Mouse (Mus musculus) activated CD4-positive, CD25-positive, alpha-beta regulatory T cell (primary cell): Measurements from ENCODE around the gene Mycl. TPM values are rescaled to one million over a fixed set of nuclear protein-coding genes. Genes with fewer than 3 reads are reported as not detected.

Experiments
- polyA plus RNA-seq, 2 experiments: library from polyadenylated mRNA; unstranded; fragments of 100-300 nt; shearing (Covaris generic); gene quantifications; one replicate each; pipeline ENCODE4 v1.2.1; 2017

Gene Mycl
- polyA plus RNA-seq: not detected

DNA sequence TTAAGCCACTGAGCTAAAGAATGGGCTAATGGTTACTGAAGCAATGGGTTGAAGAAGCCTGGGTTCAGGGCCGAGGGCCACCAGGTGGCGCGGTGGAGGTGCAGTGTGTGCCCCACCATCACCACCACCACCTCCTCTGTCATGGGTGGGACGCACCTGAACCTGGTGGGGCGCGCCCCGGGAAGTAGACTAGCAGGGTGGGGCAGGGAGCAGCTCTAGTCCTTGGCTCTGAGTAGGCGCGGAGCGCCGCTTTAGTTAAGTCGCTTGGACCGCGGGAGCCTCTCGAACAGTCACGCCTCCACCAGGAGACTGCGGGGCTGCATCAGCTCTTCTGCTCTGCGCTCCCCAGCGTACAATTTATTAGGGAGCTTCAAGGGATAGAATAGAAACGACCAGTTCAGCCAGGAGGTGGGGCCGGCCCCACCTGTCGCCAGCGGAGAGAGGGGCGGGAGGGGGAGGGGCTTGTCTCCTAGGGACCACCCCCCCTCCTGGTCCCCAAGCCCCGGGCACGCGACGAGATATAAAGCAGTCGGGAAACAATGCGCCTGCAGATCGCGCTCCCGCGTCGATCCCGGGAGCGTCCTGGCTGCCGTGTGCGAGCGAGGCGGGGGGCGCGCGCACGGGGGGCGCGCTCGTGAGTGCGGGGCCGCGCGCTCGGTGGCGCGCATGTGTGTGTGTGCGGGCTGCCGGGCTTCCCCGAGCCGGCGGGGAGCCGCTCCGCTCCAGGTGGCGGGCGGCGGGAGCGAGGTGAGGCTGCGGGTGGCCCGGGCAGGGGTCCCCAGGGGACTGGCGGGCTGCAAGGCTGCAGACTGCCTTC lies at the start of gene Mycl:
Mycl (plus strand) TSS at position 249 of the 817 bp plus-strand sequence.

DNA sequence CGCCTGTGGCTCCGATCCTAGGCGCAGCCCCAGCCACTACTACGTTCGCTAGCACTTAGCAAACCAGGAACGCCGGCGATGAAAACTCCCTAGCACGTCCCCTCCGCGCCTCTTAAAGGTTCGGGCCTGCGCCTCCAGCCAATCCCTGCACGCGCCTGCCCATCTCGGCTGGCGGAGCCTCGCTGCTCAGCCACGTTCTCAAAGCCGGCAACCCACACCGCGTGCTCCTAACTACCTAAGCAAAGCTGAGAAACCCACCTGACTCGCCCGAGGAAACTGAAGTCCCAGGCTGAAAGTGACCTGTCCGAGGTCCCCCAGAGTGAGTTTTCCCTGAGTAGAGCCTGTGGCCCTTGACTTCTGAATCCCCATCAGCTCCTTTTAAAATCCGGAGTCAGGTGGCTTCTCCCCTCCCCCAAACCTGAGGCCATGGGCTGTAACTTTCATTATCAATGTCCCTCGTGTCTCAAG lies 34.3 kb upstream of the Mycl start, which contains the start of gene Mfsd2a:
Mfsd2a (minus strand) TSS at position 89 of the 468 bp plus-strand sequence.

DNA sequence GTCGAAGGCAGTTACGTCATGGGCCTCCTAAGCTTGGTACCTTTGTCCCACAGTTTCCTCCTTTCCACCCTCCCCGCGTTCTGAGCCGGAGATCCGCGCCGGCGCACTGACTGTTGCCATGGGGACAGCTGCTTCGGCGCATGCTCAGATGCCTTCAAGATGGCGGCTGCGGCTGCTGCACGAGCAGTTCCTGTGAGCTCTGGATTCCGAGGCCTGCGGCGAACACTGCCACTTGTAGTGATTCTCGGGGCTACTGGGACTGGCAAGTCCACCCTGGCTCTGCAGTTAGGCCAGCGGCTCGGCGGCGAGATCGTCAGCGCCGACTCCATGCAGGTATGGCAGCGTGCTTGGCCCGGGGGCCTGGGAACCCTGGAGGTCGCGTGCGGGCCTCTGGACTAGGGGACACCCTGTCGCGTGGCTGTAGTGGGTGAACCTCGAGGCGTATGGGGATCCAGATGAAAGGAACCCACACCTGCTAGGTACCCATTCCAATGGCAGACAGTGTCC lies 21.1 kb downstream of the Mycl start, which contains the start of gene Trit1:
Trit1 (plus strand) TSS at position 147 of the 507 bp plus-strand sequence.

Other genes starting within 250 kb of the Mycl start
- 10 to 100 TPM; 91.4 to 94.4 TPM for gene Ppt1, start 159.4 kb upstream of the Mycl start, polyA plus RNA-seq
- 100 to 1,000 TPM; 113 to 188 TPM for gene Cap1, start 109.6 kb upstream of the Mycl start, polyA plus RNA-seq
- 1 to 10 TPM; 3.6 to 3.7 TPM for gene Mfsd2a, start 34.5 kb upstream of the Mycl start, polyA plus RNA-seq
- 10 to 100 TPM; 17.9 to 18.1 TPM for gene Trit1, start 20.9 kb downstream of the Mycl start, polyA plus RNA-seq
- under 1 TPM in 1 of 2 experiments, not detected in 1; 0.12 TPM for gene Bmp8b, start 109.5 kb downstream of the Mycl start, polyA plus RNA-seq
- not detected for gene Oxct2b, start 120.6 kb downstream of the Mycl start, polyA plus RNA-seq
- gene Ppie, start 144.3 kb downstream of the Mycl start, polyA plus RNA-seq: 10 to 100 TPM; 55.4 to 76.7 TPM
- under 1 TPM in 1 of 2 experiments, not detected in 1; 0.91 TPM for gene Hpcal4, start 187.6 kb downstream of the Mycl start, polyA plus RNA-seq
- gene Nt5c1a, start 205.9 kb downstream of the Mycl start, polyA plus RNA-seq: not detected
- gene Heyl, start 237.9 kb downstream of the Mycl start, polyA plus RNA-seq: not detected